Mouse (Mus musculus): ENCODE data around the gene Glis2.

The Glis2 gene

GRCm38 (mm10) chr16:4592909-4593875 lies 1.3 kb upstream of the Glis2 start:
- ChIA-PET POLR2A (interaction anchor here (0.6 to 34.6 kb wide), 29 partner anchors 7 to 484 kb away, joined by 3 to 632 read pairs (median 4); partner anchors contain the start of genes Tfap4 (in 3 of the 4), Pam16 (in 2 of the 4), Ubald1 (in 2 of the 4) and Cdip1 (in 1 of the 4)), CTCF (interaction anchor here (0.6 to 2.1 kb wide), 26 partner anchors 8 to 874 kb away, joined by 3 to 27 read pairs (median 4); partner anchors contain the start of genes Tfap4 (in 3 of the 4), Pam16 (in 1 of the 4) and Srl (in 1 of the 4))

- ChIA-PET CTCF (interaction anchor here in 3 of 4 experiments (0.6 to 2.0 kb wide), 8 partner anchors 9 to 86 kb away, joined by 3 to 12 read pairs (median 5); no protein-coding TSS in a partner anchor), POLR2A (interaction anchor here in 3 of 4 experiments (0.6 to 34.6 kb wide), 33 partner anchors 8 to 285 kb away, joined by 3 to 632 read pairs (median 5); partner anchors contain the start of genes Pam16 (in 3 of the 3), Tfap4 (in 2 of the 3), Coro7 (in 1 of the 3) and Srl (in 1 of the 3))
Observed at GRCm38 (mm10) chr16:4594814-4595526, 457 bp downstream of the Glis2 start.

- ChIA-PET CTCF (interaction anchor here in 3 of 4 experiments (0.6 to 2.0 kb wide), 9 partner anchors 9 to 36 kb away, joined by 3 to 14 read pairs (median 6); partner anchors contain the start of gene Tfap4 (in 1 of the 3)), POLR2A (interaction anchor here (0.8 to 34.6 kb wide), 32 partner anchors 8 to 106 kb away, joined by 3 to 632 read pairs (median 4); partner anchors contain the start of genes Pam16 (in 2 of the 4), Srl (in 2 of the 4), Tfap4 (in 2 of the 4) and Coro7 (in 1 of the 4))
Observed at GRCm38 (mm10) chr16:4595527-4595963, 1.0 kb downstream of the Glis2 start.

- CTCF ChIA-PET: interaction anchor here in 3 of 4 experiments (0.6 to 2.0 kb wide), 13 partner anchors 10 to 37 kb away, joined by 3 to 15 read pairs (median 4); partner anchors contain the start of gene Tfap4 (in 3 of the 3)
- POLR2A ChIA-PET: interaction anchor here (0.8 to 34.6 kb wide), 31 partner anchors 9 to 107 kb away, joined by 3 to 632 read pairs (median 4); partner anchors contain the start of genes Pam16 (in 2 of the 4), Srl (in 2 of the 4), Coro7 (in 1 of the 4) and Tfap4 (in 1 of the 4)
Observed at GRCm38 (mm10) chr16:4596141-4596728, 1.7 kb downstream of the Glis2 start.

GRCm38 (mm10) chr16:4596836-4597235 lies 2.3 kb downstream of the Glis2 start:
- ChIA-PET POLR2A (interaction anchor here in 3 of 4 experiments (0.7 to 34.6 kb wide), 23 partner anchors 8 to 107 kb away, joined by 3 to 632 read pairs (median 5); partner anchors contain the start of genes Pam16 (in 2 of the 3), Tfap4 (in 2 of the 3) and Srl (in 1 of the 3)), CTCF (interaction anchor here in 3 of 4 experiments (0.6 to 2.0 kb wide), 9 partner anchors 11 to 37 kb away, joined by 3 to 15 read pairs (median 4); partner anchors contain the start of gene Tfap4 (in 3 of the 3))

GRCm38 (mm10) chr16:4597296-4597695 lies 2.8 kb downstream of the Glis2 start:
- ChIA-PET CTCF (interaction anchor here in 2 of 4 experiments (1.0 to 2.0 kb wide), 3 partner anchors 10 to 37 kb away, joined by 3 to 7 read pairs (median 4); partner anchors contain the start of gene Tfap4 (in 1 of the 2)), POLR2A (interaction anchor here in 3 of 4 experiments (0.7 to 34.6 kb wide), 18 partner anchors 8 to 46 kb away, joined by 3 to 632 read pairs (median 6); partner anchors contain the start of genes Pam16 (in 2 of the 3) and Tfap4 (in 2 of the 3))

GRCm38 (mm10) chr16:4598041-4598440 lies 3.5 kb downstream of the Glis2 start:
- POLR2A ChIA-PET: interaction anchor here in 2 of 4 experiments (0.6 to 34.6 kb wide), 12 partner anchors 9 to 138 kb away, joined by 3 to 632 read pairs (median 19); partner anchors contain the start of genes Tfap4 (in 2 of the 2) and Coro7 (in 1 of the 2)
- CTCF ChIA-PET: interaction anchor here in 2 of 4 experiments (0.6 to 1.3 kb wide), 2 partner anchors 10 to 13 kb away, joined by 3 to 4 read pairs; no protein-coding TSS in a partner anchor

GRCm38 (mm10) chr16:4598891-4599543 lies 4.5 kb downstream of the Glis2 start:
- POLR2A ChIA-PET: interaction anchor here in 2 of 4 experiments (0.7 to 34.6 kb wide), 18 partner anchors 9 to 282 kb away, joined by 3 to 632 read pairs (median 4); partner anchors contain the start of genes Tfap4 (in 2 of the 2), Coro7 (in 1 of the 2) and Srl (in 1 of the 2)
- CTCF ChIA-PET: interaction anchor here in 2 of 4 experiments (0.9 to 1.3 kb wide), 5 partner anchors 9 to 39 kb away, joined by 3 to 7 read pairs (median 4); partner anchors contain the start of gene Tfap4 (in 1 of the 2)

GRCm38 (mm10) chr16:4599616-4600015 lies 5.1 kb downstream of the Glis2 start:
- CTCF ChIA-PET: interaction anchor here in 2 of 4 experiments (0.6 to 1.7 kb wide), 5 partner anchors 8 to 67 kb away, joined by 3 to 7 read pairs (median 4); partner anchors contain the start of gene Tfap4 (in 1 of the 2)
- POLR2A ChIA-PET: interaction anchor here in 3 of 4 experiments (0.7 to 34.6 kb wide), 19 partner anchors 9 to 281 kb away, joined by 3 to 632 read pairs (median 4); partner anchors contain the start of genes Pam16 (in 2 of the 3), Tfap4 (in 2 of the 3) and Srl (in 1 of the 3)

GRCm38 (mm10) chr16:4600701-4601310 lies 6.3 kb downstream of the Glis2 start:
- POLR2A ChIA-PET: interaction anchor here in 3 of 4 experiments (0.5 to 34.6 kb wide), 25 partner anchors 9 to 280 kb away, joined by 3 to 632 read pairs (median 6); partner anchors contain the start of genes Tfap4 (in 3 of the 3), Pam16 (in 1 of the 3) and Ubald1 (in 1 of the 3)
- CTCF ChIA-PET: interaction anchor here in 3 of 4 experiments (0.8 to 1.7 kb wide), 6 partner anchors 8 to 66 kb away, joined by 3 to 7 read pairs (median 4); partner anchors contain the start of gene Tfap4 (in 1 of the 3)

GRCm38 (mm10) chr16:4602189-4602588 lies 7.7 kb downstream of the Glis2 start:
- ChIA-PET CTCF (interaction anchor here in 3 of 4 experiments (0.6 to 1.4 kb wide), 11 partner anchors 9 to 113 kb away, joined by 3 to 4 read pairs (median 3); no protein-coding TSS in a partner anchor), POLR2A (interaction anchor here in 3 of 4 experiments (0.6 to 34.6 kb wide), 20 partner anchors 8 to 278 kb away, joined by 3 to 632 read pairs (median 8); partner anchors contain the start of genes Tfap4 (in 2 of the 3), Cdip1 (in 1 of the 3), Coro7 (in 1 of the 3) and Srl (in 1 of the 3))

GRCm38 (mm10) chr16:4602766-4603452 lies 8.4 kb downstream of the Glis2 start:
- POLR2A ChIA-PET: interaction anchor here (0.5 to 34.6 kb wide), 19 partner anchors 8 to 278 kb away, joined by 3 to 632 read pairs (median 4); partner anchors contain the start of genes Glis2 (in 2 of the 4), Srl (in 2 of the 4), Coro7 (in 1 of the 4) and Tfap4 (in 1 of the 4)
- CTCF ChIA-PET: interaction anchor here in 3 of 4 experiments (1.0 to 1.4 kb wide), 6 partner anchors 10 to 114 kb away, joined by 3 to 4 read pairs (median 3); no protein-coding TSS in a partner anchor

- ChIA-PET POLR2A (interaction anchor here in 3 of 4 experiments (0.6 to 34.6 kb wide), 12 partner anchors 8 to 120 kb away, joined by 3 to 632 read pairs (median 4); partner anchors contain the start of genes Glis2 (in 2 of the 3), Srl (in 2 of the 3) and Tfap4 (in 1 of the 3)), CTCF (no interaction called here)
Observed at GRCm38 (mm10) chr16:4603453-4603837, 8.9 kb downstream of the Glis2 start.

GRCm38 (mm10) chr16:4604293-4604837 lies 9.9 kb downstream of the Glis2 start:
- ChIA-PET POLR2A (interaction anchor here (0.5 to 34.6 kb wide), 10 partner anchors 9 to 45 kb away, joined by 3 to 632 read pairs (median 31); partner anchors contain the start of genes Tfap4 (in 2 of the 4) and Glis2 (in 1 of the 4)), CTCF (interaction anchor here in 1 of 4 experiments (1.1 kb wide), 1 partner anchor 115 kb away, joined by 4 read pairs; no protein-coding TSS in a partner anchor)
